Mouse (Mus musculus) CD8-positive naive resting alpha-beta T cell, adult 2 months (primary cell): ENCODE results near the gene Mfap5.
"Not testable (repeated sequence)": the region's sequence is repeated elsewhere in the genome, so short reads cannot be mapped to it uniquely, and the experiment has no call there.

Source experiments
- DNase-seq, 2 experiments: peaks; one replicate each; pipeline ENCODE4 v3.0.0; 2022; ENCODE audit warnings: low read depth in 2 of 2, low spot score in 2 of 2

Mfap5 gene

DNA sequence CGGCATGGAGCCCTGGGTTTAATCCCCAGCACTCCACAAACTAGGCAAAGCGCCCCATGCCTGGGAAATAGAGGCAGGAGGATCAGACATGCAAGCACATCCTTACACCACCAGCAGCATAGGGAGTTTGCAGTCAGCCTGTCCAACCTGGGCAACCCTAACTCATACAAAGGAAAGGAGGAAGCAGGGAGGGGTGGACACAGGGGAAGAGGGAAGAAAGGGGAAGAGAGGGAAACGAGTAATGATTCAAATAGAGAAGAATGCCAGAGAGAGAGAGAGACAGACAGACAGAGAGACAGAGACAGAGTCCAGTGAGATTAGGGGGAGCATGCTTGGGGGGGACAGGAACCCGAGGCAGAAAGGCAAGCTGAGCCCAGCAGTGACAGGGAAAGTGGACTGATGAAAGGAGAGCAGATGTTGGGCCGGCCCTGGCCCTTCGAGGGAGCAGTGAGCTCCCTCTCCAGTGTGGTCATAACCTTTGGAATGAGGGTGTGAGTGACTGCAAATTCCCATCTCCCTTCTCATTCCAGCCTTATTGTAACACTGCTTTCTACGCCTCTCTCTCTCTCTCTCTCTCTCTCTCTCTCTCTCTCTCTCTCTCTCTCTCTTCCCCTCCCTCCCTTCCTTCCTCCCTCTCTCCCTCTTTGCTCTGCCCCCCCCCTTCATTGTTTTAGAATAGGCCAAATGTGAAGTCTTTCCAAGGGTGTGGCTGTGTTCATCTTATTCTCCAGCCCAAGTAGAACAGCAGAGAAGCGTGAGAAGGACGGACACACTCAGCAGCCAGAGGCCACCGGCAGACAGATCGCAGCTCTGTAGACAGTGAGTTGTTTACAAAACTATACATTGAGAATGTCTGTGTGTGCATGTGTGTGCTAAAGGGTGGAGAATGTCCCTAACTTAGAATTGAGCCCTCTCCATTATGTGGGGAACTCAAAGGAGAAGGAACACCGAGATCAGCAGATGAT, 7.6 kb downstream of the Mfap5 start:
- DNase-seq, result no peak

DNA sequence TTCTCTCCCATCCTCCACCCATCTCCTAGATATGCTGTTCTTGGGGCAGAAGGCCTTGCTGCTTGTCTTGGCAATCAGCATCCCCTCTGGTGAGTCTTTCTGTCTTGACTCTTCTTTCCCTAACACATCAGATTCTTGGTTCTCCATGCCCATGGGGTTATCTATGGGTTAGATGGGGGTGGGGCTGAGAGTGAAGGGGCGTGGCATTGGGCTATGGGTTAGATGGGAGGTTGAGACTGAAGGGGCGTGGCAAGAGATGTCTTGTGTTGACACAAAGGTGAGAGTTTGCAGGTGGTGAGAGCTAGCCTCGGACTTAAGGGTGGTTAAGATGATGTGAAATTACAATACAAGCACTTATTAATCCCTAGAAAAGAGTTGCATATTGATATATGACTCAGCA, 8.7 kb downstream of the Mfap5 start:
- DNase-seq, result no peak

DNA sequence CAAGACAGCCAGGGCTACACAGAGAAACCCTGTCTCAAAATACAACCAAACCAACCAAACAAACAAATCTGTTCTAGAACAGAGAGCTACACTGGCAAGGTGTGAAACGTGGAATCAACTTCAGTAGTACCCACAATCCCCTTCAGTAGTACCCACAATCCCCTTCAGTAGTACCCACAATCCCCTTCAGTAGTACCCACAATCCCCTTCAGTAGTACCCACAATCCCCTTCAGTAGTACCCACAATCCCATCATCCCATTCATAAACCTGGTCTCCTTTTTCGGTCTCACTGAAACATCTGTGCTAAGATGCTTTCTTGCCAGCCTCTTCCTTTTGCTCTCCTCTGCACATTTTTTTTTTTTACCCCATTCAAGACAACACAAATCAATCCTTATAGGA, 10.1 kb downstream of the Mfap5 start:
- DNase-seq, result not testable (repeated sequence)

DNA sequence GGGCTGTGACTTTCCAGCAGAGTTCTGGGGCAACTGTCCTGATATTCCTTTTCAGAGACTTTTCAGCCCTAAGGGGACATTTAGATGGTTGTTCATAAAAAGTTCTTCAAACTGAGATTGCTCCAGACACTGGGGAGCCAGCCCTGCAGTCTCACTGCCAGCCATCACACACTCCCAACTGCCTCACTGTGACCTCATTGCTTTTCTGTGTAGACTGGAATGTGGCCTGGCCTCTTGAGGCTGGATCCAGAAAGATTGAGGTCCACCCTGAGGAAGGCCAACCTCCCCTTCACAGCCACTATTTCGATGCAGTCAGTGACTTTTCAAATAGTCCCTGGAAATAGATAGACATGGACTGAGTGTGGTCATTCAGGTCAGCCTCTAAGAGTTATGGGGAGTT, 12.0 kb downstream of the Mfap5 start:
- DNase-seq, result no peak

DNA sequence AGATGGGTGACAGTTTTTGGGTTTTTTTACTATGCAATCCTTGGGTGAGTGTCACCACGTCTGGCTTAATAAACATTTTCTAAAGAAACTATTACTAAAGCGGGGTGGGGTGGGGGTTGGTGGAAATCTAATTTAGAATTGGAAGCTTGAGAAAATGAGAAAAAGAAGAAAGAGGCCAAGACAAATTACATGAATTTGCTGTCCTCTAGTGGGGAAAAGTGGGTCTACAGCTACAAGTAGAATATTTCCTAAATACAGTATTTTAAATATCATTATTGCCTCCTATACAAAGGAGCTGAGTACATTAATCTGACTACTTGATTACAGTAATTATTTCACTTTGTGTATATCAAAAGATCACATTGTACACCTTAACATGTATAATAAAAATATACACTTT, 13.7 kb downstream of the Mfap5 start:
- DNase-seq, result no peak

DNA sequence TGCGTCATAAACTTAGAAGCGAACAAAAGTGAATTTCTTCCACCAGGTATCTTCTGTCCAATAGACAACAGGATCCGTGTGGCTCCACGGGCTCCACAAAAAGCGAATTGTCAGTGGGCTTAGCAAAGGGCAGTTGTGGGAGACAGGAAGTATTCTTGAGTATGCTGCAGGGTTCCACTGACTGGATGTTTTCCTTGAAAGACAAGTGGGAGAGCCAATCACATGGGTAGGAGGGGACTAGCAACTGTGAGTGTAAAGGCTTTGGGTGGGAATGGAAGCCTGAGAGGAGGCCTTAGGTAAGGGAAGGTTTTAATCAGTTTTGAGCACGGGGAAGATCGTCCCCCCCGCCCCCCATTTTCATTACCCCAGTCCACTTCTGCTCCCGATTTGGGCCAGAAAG, 16.9 kb downstream of the Mfap5 start:
- DNase-seq, result no peak

DNA sequence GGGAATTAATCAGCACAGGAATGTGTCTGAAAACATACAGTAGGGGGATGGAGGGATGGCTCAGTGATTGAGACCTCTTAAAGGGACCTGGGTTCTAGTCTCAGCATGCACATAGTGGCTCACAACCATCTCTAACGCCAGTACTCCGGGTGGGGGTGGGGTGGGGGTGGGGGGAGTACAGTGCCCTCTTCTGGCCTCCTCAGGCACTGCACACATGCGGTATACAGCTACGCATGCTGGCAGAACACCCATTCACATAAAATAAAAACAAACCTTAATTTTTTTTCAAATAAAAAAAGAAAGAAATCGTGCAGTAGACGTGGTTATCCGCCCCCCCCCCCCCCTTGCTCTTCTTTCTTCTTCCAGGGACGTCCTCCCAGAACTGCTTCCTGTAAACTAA, 17.6 kb downstream of the Mfap5 start:
- no peak for DNase-seq

DNA sequence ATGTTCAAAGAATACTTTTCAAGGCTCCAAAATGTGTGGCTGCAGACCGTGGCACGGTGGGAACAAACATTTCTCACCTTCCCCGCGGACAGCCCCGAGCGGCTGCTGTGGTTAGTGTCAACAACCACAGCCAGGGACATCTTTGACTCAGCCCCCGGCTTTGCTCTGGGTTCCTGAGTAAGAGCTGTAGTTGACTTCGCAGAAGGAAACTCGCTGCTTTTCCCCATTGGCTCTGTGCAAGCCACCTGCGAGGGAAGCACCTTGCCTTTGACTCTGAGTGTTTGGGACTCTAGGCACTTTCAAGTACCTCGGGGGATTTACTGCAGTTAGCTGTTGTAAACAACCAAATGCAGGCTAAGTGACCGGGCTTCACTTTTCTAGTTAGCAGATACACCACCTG, 22.0 kb downstream of the Mfap5 start:
- no peak for DNase-seq

DNA sequence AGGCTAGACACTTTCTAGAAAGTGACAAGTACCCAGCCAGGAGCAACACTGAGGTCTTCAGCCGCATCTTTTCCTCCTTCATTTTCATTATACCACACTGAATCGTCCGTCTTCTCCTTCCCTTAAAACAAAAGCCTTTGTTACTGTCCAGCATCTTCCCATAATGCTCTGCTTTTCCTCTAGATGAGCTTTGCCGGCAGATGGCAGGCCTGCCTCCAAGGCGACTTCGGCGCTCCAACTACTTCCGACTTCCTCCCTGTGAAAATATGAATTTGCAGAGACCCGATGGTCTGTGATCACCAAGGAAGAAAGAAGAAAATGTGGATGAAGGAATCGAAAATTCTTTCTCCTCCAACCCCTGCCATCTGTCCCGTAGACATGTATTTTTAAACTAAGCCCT, 22.5 kb downstream of the Mfap5 start:
- DNase-seq, result no peak

DNA sequence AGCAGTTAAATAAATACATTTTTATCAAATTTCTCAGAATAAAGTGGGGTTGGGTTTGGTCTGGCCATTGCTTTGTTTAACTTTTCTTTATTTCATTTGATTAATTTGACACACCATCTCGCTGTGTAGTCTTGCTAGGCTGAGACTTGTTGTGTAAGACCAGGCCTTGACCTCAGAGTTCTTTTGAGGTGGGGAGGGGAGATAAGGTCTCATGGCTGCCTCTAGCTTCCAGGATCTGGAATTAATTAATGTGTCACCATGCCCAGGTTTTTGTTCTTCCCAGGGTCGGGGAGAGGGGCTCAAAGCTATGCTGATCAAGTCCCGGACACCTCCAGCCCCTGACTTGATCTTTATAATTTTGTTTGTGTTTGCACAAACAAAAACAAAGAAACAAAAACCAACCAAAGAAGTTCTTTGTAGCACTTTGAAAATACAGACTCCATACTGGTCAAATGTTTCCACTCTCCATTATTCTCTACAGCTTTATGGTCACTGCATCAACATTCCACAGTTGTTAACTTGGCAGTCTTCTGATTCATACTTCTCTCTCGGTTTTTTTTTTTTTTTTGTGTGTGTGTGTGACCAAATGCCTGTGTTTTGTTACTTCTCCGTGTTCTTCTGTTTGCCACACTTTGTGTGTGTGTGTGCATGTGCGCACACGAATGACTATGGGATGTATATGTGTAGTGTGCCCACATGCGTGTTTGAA, 26.0 kb downstream of the Mfap5 start:
- DNase-seq, result no peak

DNA sequence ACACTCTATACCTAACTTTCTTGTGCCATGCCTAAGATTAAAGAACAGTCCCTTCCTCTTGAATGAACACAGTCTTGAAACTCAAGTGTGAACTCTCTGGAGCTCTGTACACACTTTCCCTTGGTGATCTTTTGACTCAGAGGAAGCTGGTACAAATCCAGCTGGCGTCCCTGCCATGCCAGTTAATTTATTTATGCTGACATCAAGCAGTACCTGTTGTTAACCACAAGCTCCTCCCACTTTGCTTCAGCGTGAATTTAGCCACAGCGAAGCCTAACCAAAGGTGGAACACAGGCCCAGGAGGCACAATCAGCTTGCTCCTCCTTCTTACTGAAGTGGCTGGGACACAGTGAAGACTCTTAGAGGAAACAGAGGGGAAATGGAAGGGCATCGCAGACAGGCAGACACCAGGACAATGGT, 27.2 kb downstream of the Mfap5 start:
- DNase-seq, result no peak

DNA sequence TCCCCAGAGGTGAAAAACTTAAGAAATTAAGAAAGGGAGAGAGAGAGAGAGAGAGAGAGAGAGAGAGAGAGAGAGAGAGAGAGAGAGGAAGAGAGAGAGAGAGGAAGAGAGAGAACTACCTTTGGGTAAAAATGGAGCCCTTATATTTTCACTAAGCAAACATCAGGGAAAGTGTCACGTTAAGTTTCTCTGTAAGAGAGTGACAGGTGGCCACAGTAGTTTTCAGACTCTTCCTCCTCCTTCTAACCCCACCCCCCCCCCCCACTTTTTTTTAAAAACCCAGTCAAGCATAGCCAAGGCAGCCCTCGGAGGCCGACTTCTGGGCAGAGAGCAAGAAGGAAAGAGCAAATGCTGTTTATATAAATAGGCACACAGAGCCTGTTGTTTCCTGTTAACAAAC, 28.4 kb downstream of the Mfap5 start:
- DNase-seq, result no peak

DNA sequence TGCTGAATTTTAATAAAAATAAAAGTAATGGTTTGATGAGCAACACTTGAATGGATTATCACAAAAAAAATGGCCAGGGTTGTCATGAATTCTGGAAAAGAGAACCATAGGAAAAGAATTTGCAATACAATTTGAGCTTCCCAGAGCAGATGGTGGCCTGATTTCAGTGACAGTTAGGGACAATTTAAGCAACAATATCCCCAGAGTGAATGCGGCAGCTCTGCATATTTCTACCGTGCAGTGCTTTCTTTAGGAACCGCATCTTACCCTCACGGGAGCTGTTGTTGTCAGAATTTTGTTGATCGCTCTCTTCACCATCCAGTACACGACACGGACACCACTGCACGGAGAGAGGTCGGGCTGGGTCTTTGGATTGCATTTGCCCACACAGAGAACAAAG, 33.9 kb downstream of the Mfap5 start:
- DNase-seq, result no peak

DNA sequence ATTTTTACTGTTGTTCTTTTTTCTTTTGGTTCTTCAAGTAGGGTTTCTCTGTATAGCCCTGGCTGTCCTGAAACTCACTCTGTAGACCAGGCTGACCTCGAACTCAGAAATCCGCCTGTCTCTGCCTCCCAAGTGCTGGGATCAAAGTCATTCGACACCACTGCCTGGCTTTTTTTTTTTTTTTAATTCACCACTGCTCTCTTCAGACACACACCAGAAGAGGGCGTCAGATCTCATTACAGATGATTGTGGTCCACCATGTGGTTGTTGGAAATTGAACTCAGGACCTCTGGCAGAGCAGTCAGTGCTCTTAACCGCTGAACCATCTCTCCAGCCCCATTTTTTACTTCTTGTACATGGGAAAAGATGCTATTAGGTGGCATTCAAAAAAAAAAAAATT, 36.8 kb downstream of the Mfap5 start:
- not testable (repeated sequence) for DNase-seq

DNA sequence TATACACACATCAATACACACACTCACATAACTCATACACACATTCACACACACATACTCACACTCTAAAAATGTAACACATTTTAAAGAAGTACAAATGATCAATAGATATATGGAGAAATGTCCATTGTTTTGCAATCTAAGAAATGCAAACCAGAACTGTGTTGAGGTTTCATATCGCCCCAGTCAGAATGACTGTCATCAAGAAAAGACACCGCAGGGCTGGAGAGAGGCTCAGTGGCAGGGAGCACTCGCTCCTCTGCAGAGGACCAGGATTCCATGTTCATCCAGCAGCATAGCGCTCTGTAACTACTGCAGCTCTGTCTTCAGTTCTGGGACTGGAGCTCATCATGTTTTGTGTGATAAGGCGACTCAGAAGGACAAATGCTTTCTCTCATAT, 37.9 kb downstream of the Mfap5 start:
- DNase-seq, result no peak

DNA sequence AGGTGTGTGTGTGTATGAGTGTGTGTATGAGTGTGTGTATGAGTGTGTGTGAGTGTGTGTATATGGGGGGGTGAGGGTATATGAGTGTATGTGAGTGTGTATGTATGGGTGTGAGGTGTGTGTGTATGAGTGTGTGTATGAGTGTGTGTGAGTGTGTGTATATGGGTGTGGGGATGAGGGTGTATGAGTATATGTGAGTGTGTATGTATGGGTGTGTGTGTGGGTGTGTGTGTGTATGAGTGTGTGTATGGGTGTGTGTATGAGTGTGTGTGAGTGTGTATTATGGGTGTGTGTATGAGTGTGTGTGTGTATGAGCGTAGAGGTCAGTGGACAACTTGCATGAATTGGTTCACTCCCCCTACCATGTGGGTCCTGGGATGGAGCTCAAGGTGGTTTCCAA, 39.0 kb downstream of the Mfap5 start:
- DNase-seq, result no peak

DNA sequence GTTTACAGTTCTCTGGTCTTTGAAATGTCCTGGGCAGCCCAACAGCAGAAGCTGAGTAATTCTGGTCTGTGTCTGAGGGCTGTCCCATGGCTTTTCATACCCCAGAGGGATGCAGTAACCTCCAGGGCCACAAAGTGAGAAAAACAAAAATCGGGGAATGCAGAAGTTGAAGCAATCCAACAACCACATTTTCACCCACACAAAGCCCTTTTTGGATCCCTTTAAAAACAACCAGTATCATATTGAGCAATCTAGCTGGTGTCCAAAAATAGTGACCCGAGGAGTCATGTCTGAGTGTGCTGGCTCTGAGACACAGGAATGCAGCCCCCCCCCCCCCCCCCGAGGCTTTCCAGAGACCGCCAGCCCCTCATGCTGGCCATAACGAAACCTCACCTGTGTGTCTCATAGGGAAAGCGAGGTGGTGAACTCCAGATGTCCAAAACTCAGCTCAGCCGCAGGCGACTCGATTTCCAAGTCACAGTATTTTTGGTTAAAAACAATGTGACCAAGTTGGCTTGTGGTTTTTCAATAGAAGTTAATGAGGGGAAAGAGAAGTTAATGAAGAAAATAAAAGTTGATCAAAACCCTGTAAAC, 39.7 kb downstream of the Mfap5 start:
- DNase-seq, result no peak

DNA sequence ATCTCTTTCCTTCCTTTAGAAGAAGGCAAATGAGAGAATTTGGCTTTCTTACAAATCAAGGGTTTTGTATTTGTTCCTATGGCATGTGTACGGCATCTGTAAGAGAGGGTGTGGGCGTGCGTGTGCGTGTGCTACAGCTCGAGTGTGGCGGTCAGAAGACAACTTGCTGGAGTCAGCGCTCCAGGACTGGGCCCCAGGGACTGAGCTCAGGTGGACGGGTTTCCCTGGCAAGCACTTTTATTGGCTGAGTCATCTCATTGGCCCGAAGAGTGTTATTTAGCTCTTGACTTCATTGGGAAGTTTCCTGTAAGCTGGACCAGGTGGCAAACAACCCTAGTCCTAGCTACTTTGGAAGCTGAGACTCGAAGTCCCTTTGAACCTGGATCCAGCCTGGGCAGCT, 40.3 kb downstream of the Mfap5 start:
- DNase-seq, result no peak

DNA sequence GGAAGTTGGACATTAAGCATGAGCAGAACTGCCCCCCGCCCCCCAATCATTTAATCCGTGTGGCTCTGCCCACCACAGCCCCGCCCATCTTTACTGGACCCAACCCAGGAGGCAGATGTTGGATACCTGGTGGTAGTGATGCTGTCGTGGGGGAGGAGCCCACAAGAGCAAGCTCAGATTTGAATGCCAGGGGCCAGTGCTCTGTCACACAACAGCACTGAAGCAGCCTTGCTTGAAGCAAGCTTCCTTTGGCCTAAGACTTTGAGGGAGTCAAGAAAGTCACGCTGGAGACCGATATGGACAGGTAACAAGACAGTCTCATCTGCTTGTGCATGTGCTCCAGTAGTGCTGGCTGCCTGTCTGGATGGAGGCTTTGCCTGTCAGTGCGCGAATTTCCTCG, 48.0 kb downstream of the Mfap5 start, which contains the start of gene Aicda:
Aicda (plus strand) TSS at position 196 of the 400 bp plus-strand sequence.
- DNase-seq, result no peak

DNA sequence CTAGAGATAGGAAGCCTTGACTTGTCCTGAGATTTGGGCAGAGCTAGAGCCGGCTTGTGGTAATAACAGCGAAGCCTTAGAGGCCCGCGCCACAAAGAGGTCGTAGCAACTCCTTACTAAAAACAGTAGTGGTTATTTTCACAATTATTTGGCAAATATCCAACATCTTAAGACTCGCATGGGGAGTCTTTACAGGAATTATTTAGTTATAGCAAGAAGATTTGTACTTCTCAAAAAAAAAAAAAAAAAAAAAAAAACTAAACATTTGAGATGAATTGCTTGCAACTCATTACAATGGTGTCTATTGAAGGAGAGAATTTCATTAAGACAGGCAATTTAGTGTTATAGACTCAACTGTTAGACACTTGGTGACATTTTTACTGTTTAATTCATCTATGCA, 48.5 kb downstream of the Mfap5 start:
- DNase-seq, result no peak

DNA sequence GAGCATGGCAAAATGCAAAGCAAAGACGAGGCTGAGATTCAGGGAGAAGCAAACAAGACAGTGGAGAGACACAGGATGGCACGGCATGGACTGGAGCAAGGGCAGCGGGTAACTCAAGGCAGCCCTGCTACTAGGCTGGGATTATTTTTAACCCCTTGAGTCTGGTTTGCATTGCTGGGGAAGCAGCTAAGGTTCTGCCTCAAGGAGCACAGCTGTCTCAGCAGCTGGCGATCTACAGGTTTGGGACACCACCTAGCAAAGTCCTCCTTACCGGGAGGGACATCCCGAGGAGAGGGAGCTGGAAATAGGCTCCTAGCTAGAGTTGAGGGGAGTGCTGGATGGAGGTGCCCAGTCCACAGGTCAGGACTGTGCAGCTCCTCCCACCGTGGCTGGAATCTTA, 49.6 kb downstream of the Mfap5 start:
- no peak for DNase-seq

DNA sequence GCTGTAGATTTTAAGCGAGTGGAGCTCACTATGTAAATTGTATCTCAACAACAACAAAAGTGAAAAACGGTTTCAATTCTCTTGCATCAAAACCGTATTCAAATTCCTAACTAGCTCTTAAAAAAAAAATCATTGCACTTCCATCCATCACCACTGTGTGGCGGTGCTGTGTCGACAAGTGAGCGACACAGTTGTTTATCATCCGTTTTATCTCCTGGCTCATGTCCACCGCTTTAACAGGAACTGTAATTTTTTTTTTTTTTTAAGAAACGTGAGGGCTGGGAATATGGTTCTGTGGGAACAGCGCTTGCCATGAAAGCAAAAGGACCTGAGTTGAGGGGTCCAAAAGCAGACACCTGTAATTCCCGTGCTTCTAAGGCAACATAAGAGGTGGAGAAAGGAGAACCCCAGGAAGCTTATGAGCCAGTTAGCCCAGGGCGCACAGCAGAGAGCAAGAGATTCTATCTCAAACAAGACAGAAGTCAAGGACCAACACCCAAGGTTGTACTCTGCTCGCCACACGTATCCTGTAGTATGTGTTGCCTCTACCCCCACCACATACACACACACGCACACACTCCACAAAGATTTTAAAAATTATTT, 51.4 kb downstream of the Mfap5 start:
- DNase-seq, result peak; percentile 24 to 60
